Mouse (Mus musculus) urinary bladder, postnatal 25 days (tissue): ENCODE data around the gene Slc35b3.
A peak's percentile ranks its signal among the peaks of the same experiment; 100 is the strongest.

Source experiments
- DNase-seq: peaks from one replicate; pipeline ENCODE4 v3.0.0; 2022; ENCODE audit warnings: low spot score

Gene Slc35b3

GRCm38 (mm10) chr13:38960063-38961050, at the start of gene Slc35b3:
Gene Slc35b3 (minus strand): TSS chr13:38960875.
- DNase-seq, result peak; percentile 83

GRCm38 (mm10) chr13:39010280-39010679, 49.6 kb upstream of the Slc35b3 start:
- DNase-seq, result no peak

GRCm38 (mm10) chr13:39003101-39003762, 42.6 kb upstream of the Slc35b3 start:
- no peak for DNase-seq

- DNase-seq, result no peak
These were observed 41.7 kb upstream of the Slc35b3 start for GRCm38 (mm10) chr13:39002424-39002823.

- DNase-seq, result no peak
These were observed 40.8 kb upstream of the Slc35b3 start for GRCm38 (mm10) chr13:39001434-39001833.

GRCm38 (mm10) chr13:38998958-38999357, 38.3 kb upstream of the Slc35b3 start:
- DNase-seq, result no peak

GRCm38 (mm10) chr13:38992529-38992928, 31.9 kb upstream of the Slc35b3 start:
- DNase-seq, result no peak

GRCm38 (mm10) chr13:38983751-38984150, 23.1 kb upstream of the Slc35b3 start:
- DNase-seq, result no peak

GRCm38 (mm10) chr13:38980900-38981299, 20.2 kb upstream of the Slc35b3 start:
- no peak for DNase-seq

- DNase-seq, result no peak
These were observed 16.3 kb upstream of the Slc35b3 start for GRCm38 (mm10) chr13:38976978-38977377.

GRCm38 (mm10) chr13:38975853-38976252, 15.2 kb upstream of the Slc35b3 start:
- DNase-seq, result no peak

- DNase-seq, result no peak
These were observed 11.9 kb upstream of the Slc35b3 start for GRCm38 (mm10) chr13:38972602-38973001.

GRCm38 (mm10) chr13:38971047-38971446, 10.4 kb upstream of the Slc35b3 start:
- no peak for DNase-seq

GRCm38 (mm10) chr13:38967518-38967917, 6.8 kb upstream of the Slc35b3 start:
- DNase-seq, result no peak

- no peak for DNase-seq
These were observed 6.3 kb upstream of the Slc35b3 start for GRCm38 (mm10) chr13:38966922-38967448.

GRCm38 (mm10) chr13:38962771-38963170, 2.1 kb upstream of the Slc35b3 start:
- DNase-seq, result no peak

- DNase-seq, result no peak
These were observed 2.6 kb downstream of the Slc35b3 start for GRCm38 (mm10) chr13:38958037-38958436.

- no peak for DNase-seq
These were observed 14.2 kb downstream of the Slc35b3 start for GRCm38 (mm10) chr13:38946296-38947012.

GRCm38 (mm10) chr13:38945767-38946166, 14.9 kb downstream of the Slc35b3 start:
- no peak for DNase-seq

GRCm38 (mm10) chr13:38944951-38945350, 15.7 kb downstream of the Slc35b3 start:
- DNase-seq, result no peak

- DNase-seq, result no peak
These were observed 18.9 kb downstream of the Slc35b3 start for GRCm38 (mm10) chr13:38941786-38942185.

GRCm38 (mm10) chr13:38941280-38941679, 19.4 kb downstream of the Slc35b3 start:
- DNase-seq, result no peak
